1 mouse cellular context compared by ENCODE assay signal in genomic region chr10:127203106-127203505, GRCm38 (mm10).
TF ChIP-seq lines count a peak whose summit lies in the region.

No protein-coding gene starts in this region.

TF ChIP-seq in MEL, 35 proteins besides CTCF, POLR2A, EP300 and RAD21:
- TF ChIP-seq TCF12 (IDR thresholded peaks at IDR 0.05; ENCODE audit: low read depth, low read length) (0 out of 2 replicates have a peak, but pooled peaks have one; percentile 29), TAL1 (IDR thresholded peaks at IDR 0.05; ENCODE audit: low read length) (peak; percentile 52), SIN3A (IDR thresholded peaks at IDR 0.05; ENCODE audit: low read length) (no peak)
